Mouse (Mus musculus) E14TG2a.4 (cell line): Measurements from ENCODE around the gene Nus1.

Experiments used
- CTCF ChIP-seq: conservative IDR thresholded peaks from 2 replicates; pipeline ENCODE4 v1.5.1; 2014; ENCODE audit warnings: low read length
- NANOG ChIP-seq: IDR thresholded peaks from 2 replicates; pipeline ENCODE4 v1.6.1; 2014; ENCODE audit warnings: borderline replicate concordance, low read length, mixed read lengths

DNA sequence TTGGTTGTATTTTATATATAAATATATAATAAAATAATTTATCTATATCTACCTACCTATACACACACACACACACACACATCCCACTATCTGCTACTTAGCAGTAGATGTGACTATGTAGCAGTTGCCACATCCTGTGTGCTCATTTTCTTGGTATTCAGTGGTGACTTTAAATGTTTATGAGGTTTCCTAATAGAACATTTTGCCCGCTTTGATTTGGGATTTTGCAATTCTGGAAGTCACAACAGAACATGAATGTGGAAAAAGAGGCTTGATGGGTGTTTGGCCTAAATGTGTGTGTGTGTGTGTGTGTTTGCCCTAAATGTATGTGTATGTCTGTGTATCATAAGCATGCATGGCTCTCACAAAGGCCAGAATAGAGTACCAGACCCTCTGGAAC is 33.8 kb upstream of the Nus1 start:
- no peak for TF ChIP-seq CTCF
- TF ChIP-seq NANOG: no peak
